Mouse (Mus musculus): ENCODE data around the gene Plekha4. TPM values are rescaled to one million over a fixed set of nuclear protein-coding genes. Genes with fewer than 3 reads are reported as not detected.

The Plekha4 gene
- polyA plus RNA-seq, 1 experiment from 2014 or later = 1.4 TPM

DNA sequence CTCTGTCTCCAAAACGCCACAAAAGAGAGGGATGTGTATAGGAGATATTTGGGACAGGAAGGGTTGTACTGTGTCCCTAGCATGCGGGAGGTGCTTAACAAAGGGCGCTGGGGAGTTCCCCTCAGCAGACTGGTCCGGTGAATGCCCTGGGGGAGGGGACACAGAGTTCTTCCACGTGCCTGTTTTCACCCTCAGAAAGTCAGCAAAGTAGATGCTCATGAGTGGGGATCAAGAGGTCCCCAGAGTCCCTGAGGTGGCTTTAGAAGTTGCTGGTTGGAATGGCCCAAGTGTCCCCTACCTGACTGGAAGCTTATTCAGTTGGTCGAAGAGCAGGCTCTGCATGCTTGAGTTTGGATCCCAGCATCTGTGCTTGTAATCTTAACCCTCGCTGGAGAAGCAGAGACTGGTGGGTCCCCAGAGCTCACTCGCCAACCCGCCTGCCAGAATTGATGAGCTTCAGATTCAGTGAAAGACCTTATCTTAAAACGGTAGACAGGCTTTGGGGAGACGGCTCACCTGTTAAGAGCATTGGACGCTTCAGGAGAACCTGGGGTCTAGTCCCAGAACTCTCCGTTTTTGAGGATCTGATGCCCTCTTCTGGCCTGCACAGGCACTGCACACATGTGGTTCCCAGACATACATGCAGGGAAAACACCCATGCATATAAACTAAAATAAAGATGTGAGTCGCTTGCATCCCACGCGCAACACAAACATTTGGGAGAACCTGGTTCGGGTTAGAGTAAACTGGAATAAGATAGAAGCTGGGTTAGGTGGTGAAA, 34.9 kb downstream of the Plekha4 start:
- Histone ChIP-seq H3K27ac (ENCODE audit: low read length) (no peak overlapping the region), H3K4me3 (ENCODE audit: low read length) (no peak overlapping the region), H3K27me3 (replicated peaks; ENCODE audit: control insufficient read depth, insufficient read depth, low read length) (no peaks in the 10 kb centered on the region), H3K9ac (ENCODE audit: low read depth, low read length) (peak overlapping the region; percentile 17; the same call in 1 of the 2 replicates), H3K4me1 (ENCODE audit: control insufficient read depth, insufficient read depth, low read length) (peaks cover 14% of the 10 kb centered on the region), H3K4me2 (ENCODE audit: low read depth, low read length) (peak overlapping the region; percentile 41; the same call in 1 of the 2 replicates), H3K36me3 (ENCODE audit: control insufficient read depth, insufficient read depth, low read length) (no peaks in the 10 kb centered on the region), H3K9me3 (ENCODE audit: control insufficient read depth, low read length) (no peaks in the 10 kb centered on the region)
- peak; percentile 49; the same call in 1 of the 2 replicates for ATAC-seq
- 24% methylated on average over 17 of the region's 17 CpGs for WGBS

DNA sequence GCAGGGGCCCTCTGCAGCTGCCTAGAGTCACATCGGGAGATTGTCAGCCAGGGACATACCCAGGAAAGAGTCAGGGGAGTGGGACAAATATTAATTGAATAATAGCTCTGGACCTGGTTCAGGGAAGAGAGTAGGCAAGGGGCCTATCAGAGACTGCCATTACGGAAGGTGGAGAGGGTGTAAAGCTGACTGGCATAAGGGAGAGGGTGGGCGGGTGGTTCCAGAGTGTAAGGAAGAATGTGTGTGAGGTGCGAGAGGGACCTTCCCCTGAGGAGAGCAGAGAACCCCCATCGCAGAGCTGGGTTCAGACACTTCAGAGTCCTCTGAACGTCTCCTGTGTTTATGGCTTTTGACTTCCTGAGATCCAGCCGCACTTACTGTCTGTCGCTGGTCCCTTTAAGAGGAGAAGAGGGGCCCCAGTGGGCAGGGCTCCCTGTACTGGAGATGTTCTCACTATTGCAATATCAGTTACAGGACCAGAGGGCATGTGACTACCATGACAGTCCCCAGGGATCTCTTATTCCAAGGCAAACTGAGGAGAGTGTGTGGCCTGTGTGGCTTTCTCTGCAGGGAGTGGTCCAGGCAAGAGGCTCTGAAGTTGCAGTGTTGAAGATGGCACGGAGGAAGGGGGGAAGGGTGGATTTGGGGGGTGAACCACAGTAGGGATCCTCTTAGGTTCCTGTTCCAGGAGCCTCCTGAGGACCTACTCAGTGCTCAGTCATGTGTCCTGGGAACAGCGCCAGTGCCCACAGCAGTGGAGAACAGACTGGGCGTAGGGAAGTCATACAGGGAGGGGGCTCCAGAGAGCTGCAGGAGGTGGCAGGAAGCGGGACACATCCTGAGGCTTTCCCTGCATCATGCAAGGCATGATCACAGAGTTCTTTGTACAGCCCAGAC, 35.7 kb downstream of the Plekha4 start:
- Histone ChIP-seq H3K4me3 (ENCODE audit: low read length) (peak overlapping the region; percentile 2; the same call in 1 of the 2 replicates), H3K36me3 (ENCODE audit: control insufficient read depth, insufficient read depth, low read length) (no peaks in the 10 kb centered on the region), H3K4me2 (ENCODE audit: low read depth, low read length) (peak overlapping the region; percentile 41), H3K4me1 (ENCODE audit: control insufficient read depth, insufficient read depth, low read length) (peaks cover 14% of the 10 kb centered on the region), H3K9me3 (ENCODE audit: control insufficient read depth, low read length) (no peaks in the 10 kb centered on the region), H3K27me3 (replicated peaks; ENCODE audit: control insufficient read depth, insufficient read depth, low read length) (no peaks in the 10 kb centered on the region), H3K9ac (ENCODE audit: low read depth, low read length) (peak overlapping the region; percentile 17; the same call in 1 of the 2 replicates), H3K27ac (ENCODE audit: low read length) (peak overlapping the region; percentile 39; the same call in 1 of the 2 replicates)
- peak; percentile 67 for ATAC-seq
- WGBS = 42% methylated on average over 12 of the region's 12 CpGs

DNA sequence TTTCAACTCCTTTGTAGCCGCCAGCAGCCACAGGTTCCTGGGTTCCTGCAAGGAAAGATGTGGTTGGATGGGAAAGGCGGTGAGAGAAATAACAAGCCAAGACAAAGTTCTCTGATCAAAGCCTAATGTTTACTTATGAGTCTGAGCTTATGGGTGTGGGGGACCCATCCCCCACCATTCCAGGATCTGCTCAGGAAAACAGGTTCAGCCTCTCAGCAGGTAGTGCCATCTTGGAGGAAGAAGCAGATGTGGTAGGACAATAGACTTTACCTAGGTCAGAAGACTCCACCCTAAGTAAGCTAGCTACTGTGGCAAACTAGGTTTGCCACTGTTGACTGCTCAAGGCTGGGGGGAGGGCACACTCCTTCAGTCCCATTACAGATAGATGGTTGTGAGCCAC, 38.7 kb downstream of the Plekha4 start:
- no peak overlapping the region for H3K27ac ChIP-seq (ENCODE audit: low read length)

DNA sequence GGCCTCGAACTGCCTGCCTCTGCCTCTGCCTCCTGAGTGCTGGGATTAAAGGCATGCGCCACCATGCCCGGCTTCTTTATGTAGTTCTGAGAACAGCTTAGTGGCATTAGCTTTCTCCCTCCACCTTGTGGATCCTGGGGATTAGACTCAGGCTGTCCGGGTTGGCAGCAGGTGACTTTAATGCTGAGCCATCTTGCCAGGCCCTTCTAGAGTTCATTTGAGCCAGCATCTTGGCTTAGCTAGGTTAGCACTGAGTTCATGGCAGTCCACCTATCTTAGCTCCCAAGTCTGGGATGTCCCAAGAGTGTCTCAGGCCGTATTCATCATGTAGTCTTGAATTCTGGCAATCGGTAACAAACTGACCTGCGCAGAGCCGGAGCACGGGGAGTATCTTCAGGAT, 39.3 kb downstream of the Plekha4 start:
- WGBS = 94% methylated on average over 9 of the region's 9 CpGs

More for the DNA sequence above, 38.7 kb downstream of the Plekha4 start:
- WGBS = 63% methylated on average over 2 of the region's 2 CpGs
- Histone ChIP-seq H3K4me3 (ENCODE audit: low read length) (no peak overlapping the region), H3K27me3 (replicated peaks; ENCODE audit: control insufficient read depth, insufficient read depth, low read length) (no peaks in the 10 kb centered on the region), H3K9me3 (ENCODE audit: control insufficient read depth, low read length) (no peaks in the 10 kb centered on the region), H3K36me3 (ENCODE audit: control insufficient read depth, insufficient read depth, low read length) (no peaks in the 10 kb centered on the region), H3K4me1 (ENCODE audit: control insufficient read depth, insufficient read depth, low read length) (peaks cover 16% of the 10 kb centered on the region), H3K9ac (ENCODE audit: low read depth, low read length) (no peak overlapping the region), H3K4me2 (ENCODE audit: low read depth, low read length) (no peak overlapping the region)
- ATAC-seq = no peak

DNA sequence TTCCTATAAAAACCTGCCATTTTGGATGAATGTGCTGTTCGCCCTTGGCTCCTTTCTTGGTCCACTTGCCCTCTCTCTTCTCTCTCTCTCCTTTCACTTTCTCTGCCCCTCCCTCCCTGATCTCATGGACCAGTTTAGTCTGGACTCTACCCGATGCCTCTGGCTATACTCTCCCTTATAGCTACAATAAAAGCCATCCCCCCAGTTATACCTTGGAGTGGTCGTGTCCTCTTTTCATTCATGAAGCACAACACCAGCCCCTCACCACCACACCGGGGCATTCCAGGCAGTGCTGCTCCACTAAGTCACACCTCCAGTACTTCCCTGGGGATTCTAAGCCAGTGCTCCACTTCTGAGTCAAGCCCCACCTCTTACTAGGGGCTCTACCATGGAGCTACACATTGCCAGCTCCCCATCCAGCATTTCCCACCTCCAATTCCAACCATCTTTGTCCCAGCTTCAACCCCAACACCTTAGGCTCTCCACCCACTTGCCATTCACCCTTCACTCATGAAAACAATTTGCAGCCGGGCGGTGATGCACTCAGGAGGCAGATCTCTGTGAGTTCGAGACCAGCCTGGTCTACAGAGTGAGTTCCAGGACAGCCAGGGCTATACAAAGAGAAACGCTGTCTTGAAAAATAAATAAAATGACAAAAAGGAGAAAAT, 41.1 kb downstream of the Plekha4 start:
- Histone ChIP-seq H3K4me3 (ENCODE audit: low read length) (no peak overlapping the region), H3K36me3 (ENCODE audit: control insufficient read depth, insufficient read depth, low read length) (no peaks in the 10 kb centered on the region), H3K9ac (ENCODE audit: low read depth, low read length) (0 out of 2 replicates have a peak overlapping the region, but pooled peaks have one; percentile 6), H3K27me3 (replicated peaks; ENCODE audit: control insufficient read depth, insufficient read depth, low read length) (no peaks in the 10 kb centered on the region), H3K27ac (ENCODE audit: low read length) (peak overlapping the region; percentile 82), H3K4me1 (ENCODE audit: control insufficient read depth, insufficient read depth, low read length) (peaks cover 23% of the 10 kb centered on the region), H3K9me3 (ENCODE audit: control insufficient read depth, low read length) (no peaks in the 10 kb centered on the region), H3K4me2 (ENCODE audit: low read depth, low read length) (no peak overlapping the region)
- WGBS = 72% methylated on average over 8 of the region's 8 CpGs
- ATAC-seq = no peak

More for the DNA sequence above, 39.3 kb downstream of the Plekha4 start:
- Histone ChIP-seq H3K27me3 (replicated peaks; ENCODE audit: control insufficient read depth, insufficient read depth, low read length) (no peaks in the 10 kb centered on the region), H3K36me3 (ENCODE audit: control insufficient read depth, insufficient read depth, low read length) (no peaks in the 10 kb centered on the region), H3K4me1 (ENCODE audit: control insufficient read depth, insufficient read depth, low read length) (peaks cover 19% of the 10 kb centered on the region), H3K4me3 (ENCODE audit: low read length) (no peak overlapping the region), H3K4me2 (ENCODE audit: low read depth, low read length) (no peak overlapping the region), H3K27ac (ENCODE audit: low read length) (no peak overlapping the region), H3K9ac (ENCODE audit: low read depth, low read length) (no peak overlapping the region), H3K9me3 (ENCODE audit: control insufficient read depth, low read length) (no peaks in the 10 kb centered on the region)
- no peak for ATAC-seq

DNA sequence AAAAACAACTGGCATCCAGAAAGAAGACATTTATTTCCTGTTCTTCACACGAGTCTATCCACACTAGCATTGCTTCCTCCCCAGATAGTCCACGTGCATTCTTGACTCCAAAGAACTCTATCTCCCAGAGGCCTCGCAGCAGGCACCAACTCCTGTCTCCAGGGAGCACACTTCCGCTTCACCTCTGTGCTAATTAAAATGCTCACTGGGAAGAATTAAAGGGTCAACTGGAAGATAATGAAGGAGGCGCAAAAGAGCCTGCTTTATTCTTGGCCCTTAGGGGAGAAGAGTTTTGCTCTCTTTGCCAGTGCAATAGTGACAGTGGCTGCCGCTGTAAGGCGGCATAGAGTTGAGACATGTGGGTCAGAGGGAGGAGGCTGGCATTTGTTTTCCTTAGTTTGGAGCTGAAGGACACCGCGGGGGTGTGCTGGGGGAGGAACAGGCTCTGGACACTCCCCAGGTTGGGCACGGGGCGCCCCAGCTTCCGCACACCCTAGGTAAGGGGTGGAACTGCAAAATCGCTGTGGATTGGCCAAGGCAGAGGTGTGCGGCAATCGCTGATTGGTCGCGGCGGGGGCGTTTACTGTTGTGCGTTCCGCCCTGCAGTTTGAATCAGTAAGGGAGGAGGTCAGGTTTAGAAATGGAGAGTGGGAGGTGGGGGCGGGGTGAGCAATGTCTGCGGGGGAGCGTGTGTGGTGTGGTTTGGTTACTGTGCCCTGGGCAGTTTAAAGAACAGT, 41.8 kb downstream of the Plekha4 start:
- peaks cover 25% of the 10 kb centered on the region for H3K4me1 ChIP-seq (ENCODE audit: control insufficient read depth, insufficient read depth, low read length)
- 0% methylated on average over 24 of the region's 24 CpGs for WGBS

DNA sequence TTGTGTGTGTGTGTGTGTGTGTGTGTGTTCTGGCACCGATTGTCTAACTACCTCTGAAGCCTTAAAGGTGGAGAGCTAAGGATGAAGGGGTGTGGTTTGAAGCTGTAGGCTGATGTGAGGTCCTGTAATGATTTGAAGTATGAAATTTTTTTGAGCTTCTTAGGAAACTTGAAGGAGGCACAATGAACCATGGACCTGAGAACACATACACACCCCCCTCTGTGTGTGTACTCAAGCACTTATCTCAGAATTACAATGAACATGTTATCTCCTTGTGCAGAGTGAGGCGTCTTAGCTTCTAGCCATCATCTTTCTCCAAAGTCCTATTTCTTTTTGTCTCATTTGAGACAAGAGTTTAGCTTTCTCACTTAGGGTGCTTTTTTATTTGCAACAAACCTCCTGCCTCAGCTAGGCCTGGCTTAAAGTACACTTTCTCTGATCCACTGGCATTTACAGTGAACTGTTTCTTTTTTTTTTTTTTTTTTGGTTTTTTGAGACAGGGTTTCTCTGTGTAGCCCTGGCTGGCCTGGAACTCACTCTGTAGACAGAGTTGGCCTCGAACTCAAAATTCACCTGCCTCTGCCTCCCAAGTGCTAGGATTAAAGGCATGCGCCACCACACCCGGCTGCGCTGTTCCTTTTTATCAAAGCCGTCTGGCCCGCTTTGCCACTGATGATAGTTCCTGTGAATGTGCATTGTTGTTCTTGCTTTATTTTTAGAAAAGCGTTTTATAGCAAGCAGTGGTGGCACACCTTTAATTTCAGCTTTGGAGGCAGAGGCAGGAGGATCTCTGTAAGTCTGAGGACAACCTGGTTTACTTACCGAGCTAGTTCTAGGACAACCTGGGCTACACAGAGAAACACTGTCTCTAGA, 42.7 kb downstream of the Plekha4 start:
- peak; percentile 41 for ATAC-seq

More for the DNA sequence above, 41.8 kb downstream of the Plekha4 start:
- no peaks in the 10 kb centered on the region for H3K27me3 ChIP-seq (replicated peaks; ENCODE audit: control insufficient read depth, insufficient read depth, low read length)
- peak; percentile 98 for ATAC-seq
- peak overlapping the region; percentile 55 for H3K9ac ChIP-seq (ENCODE audit: low read depth, low read length)
- peak overlapping the region; percentile 89 for H3K27ac ChIP-seq (ENCODE audit: low read length)
- H3K4me3 ChIP-seq (ENCODE audit: low read length) = peak overlapping the region; percentile 40
- H3K9me3 ChIP-seq (ENCODE audit: control insufficient read depth, low read length) = no peaks in the 10 kb centered on the region
- H3K4me2 ChIP-seq (ENCODE audit: low read depth, low read length) = peak overlapping the region; percentile 56
- no peaks in the 10 kb centered on the region for H3K36me3 ChIP-seq (ENCODE audit: control insufficient read depth, insufficient read depth, low read length)

More for the DNA sequence above, 42.7 kb downstream of the Plekha4 start:
- Histone ChIP-seq H3K36me3 (ENCODE audit: control insufficient read depth, insufficient read depth, low read length) (no peaks in the 10 kb centered on the region), H3K27me3 (replicated peaks; ENCODE audit: control insufficient read depth, insufficient read depth, low read length) (no peaks in the 10 kb centered on the region), H3K9ac (ENCODE audit: low read depth, low read length) (peak overlapping the region; percentile 38; the same call in 1 of the 2 replicates), H3K4me3 (ENCODE audit: low read length) (peak overlapping the region; percentile 40), H3K4me2 (ENCODE audit: low read depth, low read length) (peak overlapping the region; percentile 56), H3K9me3 (ENCODE audit: control insufficient read depth, low read length) (no peaks in the 10 kb centered on the region), H3K27ac (ENCODE audit: low read length) (peak overlapping the region; percentile 89), H3K4me1 (ENCODE audit: control insufficient read depth, insufficient read depth, low read length) (peaks cover 28% of the 10 kb centered on the region)
- 75% methylated on average over 10 of the region's 10 CpGs for WGBS
